Mouse (Mus musculus) heart, adult 2 months (tissue): ENCODE measurements at regions not wholly inside any gene's neighbourhood (a gene's known extent, or its start where the extent isn't known, plus 50 kb on each side); places are given as distances from the start of the nearest gene placed in this dataset.

ENCODE experiments used
- DNase-seq, 2 experiments: peaks; one replicate each; pipeline ENCODE4 v3.0.0; 2021
- H3K27ac ChIP-seq: fragments of 200-600 bp; 2 replicates; pipeline ENCODE4 v1.8.1; 2022
- H3K27me3 ChIP-seq: fragments of 200-500 bp; 2 replicates; pipeline ENCODE4 v1.6.1; 2012; ENCODE audit warnings: mild to moderate bottlenecking, low read length, inconsistent platforms, mixed read lengths; ENCODE audit not compliant: control insufficient read depth, insufficient read depth
- H3K36me3 ChIP-seq: fragments of 200-500 bp; 2 replicates; pipeline ENCODE4 v1.6.1; 2012; ENCODE audit warnings: low read length, inconsistent platforms; ENCODE audit not compliant: control insufficient read depth, insufficient read depth
- H3K4me1 ChIP-seq: fragments of 200-500 bp; 2 replicates; pipeline ENCODE4 v1.6.1; 2011; ENCODE audit warnings: low read length; ENCODE audit not compliant: control insufficient read depth, insufficient read depth
- H3K4me3 ChIP-seq: fragments of 200-600 bp; 2 replicates; pipeline ENCODE4 v1.8.1; 2022
- H3K79me2 ChIP-seq: fragments of 200-500 bp; replicated peaks from 2 replicates; pipeline ENCODE4 v1.6.1; 2012; ENCODE audit warnings: mild to moderate bottlenecking, inconsistent platforms, low read length, moderate library complexity, mixed read lengths; ENCODE audit not compliant: control insufficient read depth, insufficient read depth
- H3K9ac ChIP-seq: fragments of 200-500 bp; 2 replicates; pipeline ENCODE4 v1.6.1; 2012; ENCODE audit warnings: low read depth, mild to moderate bottlenecking, control low read depth, inconsistent platforms, low read length, mixed read lengths
- CTCF ChIP-seq: fragments of 200-600 bp; IDR thresholded peaks from 2 replicates; pipeline ENCODE4 v1.8.1; 2022; ENCODE audit warnings: antibody characterized with exemption, mild to moderate bottlenecking, moderate library complexity
- EP300 ChIP-seq: fragments of 200-500 bp; IDR thresholded peaks from 2 replicates; pipeline ENCODE4 v1.6.1; 2011; ENCODE audit warnings: low read depth, low read length, control low read depth; ENCODE audit not compliant: insufficient read depth
- POLR2A ChIP-seq: fragments of 200-500 bp; IDR thresholded peaks from 2 replicates; pipeline ENCODE4 v1.6.1; 2011; ENCODE audit warnings: mild to moderate bottlenecking, low read depth, low read length, control low read depth; ENCODE audit not compliant: insufficient read depth
- WGBS: fragments of 180-500 bp; shearing (Covaris S2); methylation state at CpG from one replicate; pipeline ENCODE4 v1.1.7; 2018; 5-methylcytosine and 5-hydroxymethylcytosine counted together
- intact Hi-C: fragments of 180-260 bp; cut with DNase I; formaldehyde crosslinking; loops from one replicate; pipeline ENCODE4 v1.15.1; 2025

DNA sequence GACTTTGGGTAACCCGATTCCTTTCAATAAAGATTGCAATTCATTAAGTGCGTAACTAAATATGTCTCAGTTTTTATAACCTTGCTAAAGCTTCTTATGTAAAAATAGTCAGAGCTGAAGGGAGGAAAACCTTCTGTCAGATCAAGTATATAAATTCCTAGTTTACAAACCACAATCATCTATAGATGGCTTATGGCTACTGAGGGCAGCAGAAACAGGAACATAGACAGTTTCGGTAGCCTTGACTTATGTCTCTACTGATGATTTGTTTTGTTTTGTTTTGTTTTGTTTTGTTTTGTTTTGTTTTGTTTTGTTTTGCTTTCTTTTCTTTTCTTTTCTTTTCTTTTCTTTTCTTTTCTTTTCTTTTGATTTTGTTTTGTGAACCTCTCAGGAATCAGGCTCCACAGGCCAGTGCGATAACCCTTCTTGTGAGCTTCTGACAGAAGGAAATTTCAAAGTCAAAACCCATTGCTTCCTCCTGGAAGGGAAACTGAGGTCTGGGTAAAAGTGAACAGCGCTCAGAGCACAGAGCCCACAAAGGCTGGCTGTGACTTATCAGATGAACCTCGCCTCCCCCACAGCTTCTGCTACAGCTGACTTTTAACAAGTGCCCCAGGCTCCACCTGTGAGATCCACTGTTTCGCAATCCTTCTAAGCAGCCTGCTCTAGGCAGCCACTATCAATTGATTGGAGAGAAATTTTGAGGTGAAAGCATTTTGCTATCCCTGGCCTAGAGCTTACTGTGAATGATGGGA, 391.8 kb upstream of the Zfp462 start:
- Histone ChIP-seq H3K27me3 (no peaks in the 10 kb centered on the region), H3K36me3 (no peaks in the 10 kb centered on the region), H3K4me3 (no peak overlapping the region), H3K9ac (no peak overlapping the region), H3K27ac (no peak overlapping the region), H3K79me2 (no peaks in the 10 kb centered on the region), H3K4me1 (no peaks in the 10 kb centered on the region)
- intact Hi-C loops, result no loop called here
- TF ChIP-seq EP300 (no peak), POLR2A (no peak), CTCF (no peak)
- WGBS, result 79% methylated on average over 7 of the region's 7 CpGs
- DNase-seq, result no peak

DNA sequence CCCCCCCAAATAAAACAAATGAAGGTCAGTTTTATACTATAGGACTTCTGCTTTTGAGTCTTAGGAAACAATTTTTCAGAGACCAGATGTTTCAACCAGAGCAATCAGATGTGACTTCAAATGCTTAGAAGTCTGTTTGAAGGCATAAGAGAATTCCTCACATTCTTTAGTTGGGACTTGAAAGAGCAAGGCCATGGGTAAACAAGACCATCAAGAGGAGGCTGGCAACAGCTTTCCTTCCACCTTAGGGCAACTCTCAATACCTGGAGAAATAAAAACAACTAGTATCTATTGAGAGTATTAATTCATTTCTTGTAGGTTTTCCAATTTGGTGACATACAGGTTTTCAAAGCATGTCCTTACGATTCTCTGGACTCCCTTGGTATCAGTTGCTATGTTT, 381.8 kb upstream of the Zfp462 start:
- Histone ChIP-seq H3K9ac (no peak overlapping the region), H3K79me2 (no peaks in the 10 kb centered on the region), H3K4me3 (no peak overlapping the region), H3K27ac (no peak overlapping the region), H3K27me3 (no peaks in the 10 kb centered on the region), H3K36me3 (no peaks in the 10 kb centered on the region), H3K4me1 (no peaks in the 10 kb centered on the region)
- 84% methylated on average over 1 of the region's 1 CpGs for WGBS
- intact Hi-C loops, result no loop called here
- no peak for TF ChIP-seq EP300
- TF ChIP-seq CTCF, result no peak
- no peak for TF ChIP-seq POLR2A
- DNase-seq, result no peak

DNA sequence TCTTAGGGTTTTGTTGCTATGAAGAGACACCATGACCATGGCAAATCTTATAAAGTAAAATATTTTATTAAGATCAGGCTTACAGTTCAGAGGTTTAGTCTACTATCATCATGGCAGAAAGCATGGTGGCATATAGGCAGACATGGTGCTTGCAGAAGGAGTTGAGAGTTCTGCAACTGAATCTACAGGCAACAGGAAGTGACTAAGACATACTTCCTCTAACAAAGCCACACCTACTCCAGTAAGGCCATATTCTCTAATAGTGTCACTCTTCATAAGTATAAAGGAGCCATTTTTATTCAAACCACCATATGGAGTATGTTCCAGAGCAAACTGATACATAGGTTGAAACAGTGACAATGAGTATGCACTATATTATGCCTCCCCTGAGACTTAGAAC, 371.7 kb upstream of the Zfp462 start:
- H3K36me3 ChIP-seq, result no peaks in the 10 kb centered on the region
- H3K9ac ChIP-seq, result no peak overlapping the region
- H3K27ac ChIP-seq, result no peak overlapping the region
- DNase-seq, result no peak
- no peak overlapping the region for H3K4me3 ChIP-seq
- intact Hi-C loops, result no loop called here
- no peaks in the 10 kb centered on the region for H3K27me3 ChIP-seq
- no peaks in the 10 kb centered on the region for H3K4me1 ChIP-seq
- no peak for TF ChIP-seq EP300
- no peak for TF ChIP-seq CTCF
- TF ChIP-seq POLR2A, result no peak
- no peaks in the 10 kb centered on the region for H3K79me2 ChIP-seq

DNA sequence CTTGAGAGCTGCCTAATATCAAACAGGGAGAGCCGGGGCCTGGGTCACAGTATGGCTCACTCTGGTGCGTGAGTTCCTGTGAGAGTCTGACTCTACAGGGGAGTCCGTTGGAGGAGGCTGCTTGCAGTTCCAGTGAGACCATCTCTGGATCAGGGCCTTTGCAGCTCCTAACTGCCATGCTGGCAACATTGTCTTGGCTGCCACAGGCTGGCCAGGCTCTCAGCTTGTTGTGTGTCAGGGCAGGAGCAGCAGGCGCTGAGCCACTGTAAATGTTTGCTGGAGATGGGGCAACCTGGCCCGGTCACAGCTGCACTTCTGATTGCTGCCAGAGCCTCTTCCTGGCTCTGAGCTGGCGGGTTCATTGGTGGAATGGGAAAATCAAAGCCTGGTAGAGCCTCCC, 357.7 kb upstream of the Zfp462 start:
- Histone ChIP-seq H3K79me2 (no peaks in the 10 kb centered on the region), H3K4me3 (no peak overlapping the region), H3K9ac (no peak overlapping the region), H3K27me3 (no peaks in the 10 kb centered on the region), H3K27ac (no peak overlapping the region), H3K4me1 (no peaks in the 10 kb centered on the region), H3K36me3 (no peaks in the 10 kb centered on the region)
- TF ChIP-seq EP300 (no peak), CTCF (no peak), POLR2A (no peak)
- intact Hi-C loops, result no loop called here
- 74% methylated on average over 6 of the region's 6 CpGs for WGBS
- peak in 1 of 2 experiments; percentile 24 for DNase-seq

DNA sequence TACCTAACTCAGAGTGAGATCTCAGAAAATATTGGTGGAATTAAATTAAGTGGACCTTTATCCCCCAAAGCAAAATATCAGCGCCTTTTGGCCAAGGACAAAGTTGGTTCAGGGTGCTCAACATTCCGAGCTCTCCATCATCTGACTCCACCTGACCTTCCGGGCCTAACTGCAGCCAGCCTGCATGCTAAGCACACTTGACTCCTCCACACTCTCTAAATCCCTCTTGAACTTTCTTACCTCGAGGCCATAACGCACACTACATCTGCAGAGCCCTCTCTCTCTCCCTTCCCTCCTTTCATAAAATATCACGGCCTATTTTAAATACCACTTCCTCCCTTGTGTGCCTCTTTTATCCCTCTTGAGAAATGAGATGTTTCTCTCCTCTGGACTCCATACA, 356.1 kb upstream of the Zfp462 start:
- no peak overlapping the region for H3K9ac ChIP-seq
- no peak for DNase-seq
- 63% methylated on average over 6 of the region's 6 CpGs for WGBS
- intact Hi-C loops, result no loop called here
- no peaks in the 10 kb centered on the region for H3K79me2 ChIP-seq
- H3K36me3 ChIP-seq, result no peaks in the 10 kb centered on the region
- no peaks in the 10 kb centered on the region for H3K27me3 ChIP-seq
- no peak overlapping the region for H3K27ac ChIP-seq
- H3K4me1 ChIP-seq, result no peaks in the 10 kb centered on the region
- no peak overlapping the region for H3K4me3 ChIP-seq
- TF ChIP-seq POLR2A (no peak), EP300 (no peak), CTCF (no peak)

DNA sequence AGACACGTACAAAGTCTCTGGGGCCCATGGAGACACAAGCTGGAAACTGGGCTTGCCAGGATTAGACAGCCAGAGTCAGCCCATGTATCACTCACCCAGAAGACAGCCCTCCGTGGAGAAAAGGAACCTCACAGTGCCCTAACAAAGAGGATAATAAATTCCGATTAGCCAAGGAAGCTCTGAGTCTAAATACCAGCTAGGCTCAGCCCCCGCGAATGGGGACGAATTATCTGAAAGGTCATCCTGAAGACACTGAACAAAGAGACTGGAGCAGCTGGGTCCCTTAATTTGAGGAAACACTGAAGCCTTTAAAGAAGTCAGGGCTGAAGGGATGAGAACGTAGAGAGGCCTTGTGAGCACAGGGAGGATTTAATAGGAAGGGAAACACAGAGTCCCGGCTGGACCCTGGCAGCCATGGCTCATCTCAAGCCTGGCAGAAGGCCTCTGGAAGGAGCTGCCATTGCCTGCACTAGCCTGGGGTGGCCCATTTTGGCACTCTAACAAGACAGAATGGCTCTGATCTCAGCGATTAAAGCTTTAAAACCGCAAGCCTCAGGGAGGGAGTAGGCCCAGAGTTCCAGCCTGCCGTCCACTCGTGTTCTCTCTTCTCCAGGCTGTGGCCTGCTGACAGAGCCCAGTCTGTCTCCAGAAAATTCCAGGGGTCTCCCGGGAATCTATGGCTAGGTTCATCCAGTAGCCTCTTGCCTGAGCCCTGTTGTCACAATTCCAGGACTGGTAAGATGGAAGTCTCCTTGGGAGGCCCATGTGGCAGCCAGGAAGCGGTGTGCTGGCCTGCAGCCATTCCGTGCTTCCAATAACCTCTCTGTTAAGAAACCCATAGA, 343.0 kb upstream of the Zfp462 start:
- no peak for DNase-seq
- no peaks in the 10 kb centered on the region for H3K36me3 ChIP-seq
- no peaks in the 10 kb centered on the region for H3K27me3 ChIP-seq
- no peaks in the 10 kb centered on the region for H3K4me1 ChIP-seq
- no peak overlapping the region for H3K9ac ChIP-seq
- WGBS, result 74% methylated on average over 15 of the region's 15 CpGs
- TF ChIP-seq EP300 (no peak), CTCF (no peak), POLR2A (no peak)
- no peak overlapping the region for H3K27ac ChIP-seq
- H3K4me3 ChIP-seq, result no peak overlapping the region
- intact Hi-C loops, result no loop called here
- no peaks in the 10 kb centered on the region for H3K79me2 ChIP-seq
